Mouse (Mus musculus): ENCODE results near the gene Myo18a. TPM values are rescaled to one million over a fixed set of nuclear protein-coding genes. Genes with fewer than 3 reads are reported as not detected.
A peak's percentile ranks its signal among the peaks of the same experiment; 100 is the strongest.

Myo18a gene
- polyA plus RNA-seq, 1 experiment from 2014 or later: 166 TPM

- in situ Hi-C loops (cut with MboI; ENCODE audit: low pct_unique_long_range_greater_than_20kb): no loop called here
- H3K27me3 ChIP-seq: peaks cover 10% of the 10 kb centered on the region
- CTCF ChIA-PET: interaction anchor here (1.3 kb wide), 1 partner anchor 66 kb away, joined by 4 read pairs; no protein-coding TSS in a partner anchor
- no peak for ATAC-seq
- POLR2A ChIA-PET: no interaction called here
- TF ChIP-seq CTCF (IDR thresholded peaks at IDR 0.05): no peak
- DNase-seq (ENCODE audit: low read depth, low spot score): no peak
Measured at GRCm38 (mm10) chr11:77893283-77893682, 130.2 kb downstream of the Myo18a start.

DNA sequence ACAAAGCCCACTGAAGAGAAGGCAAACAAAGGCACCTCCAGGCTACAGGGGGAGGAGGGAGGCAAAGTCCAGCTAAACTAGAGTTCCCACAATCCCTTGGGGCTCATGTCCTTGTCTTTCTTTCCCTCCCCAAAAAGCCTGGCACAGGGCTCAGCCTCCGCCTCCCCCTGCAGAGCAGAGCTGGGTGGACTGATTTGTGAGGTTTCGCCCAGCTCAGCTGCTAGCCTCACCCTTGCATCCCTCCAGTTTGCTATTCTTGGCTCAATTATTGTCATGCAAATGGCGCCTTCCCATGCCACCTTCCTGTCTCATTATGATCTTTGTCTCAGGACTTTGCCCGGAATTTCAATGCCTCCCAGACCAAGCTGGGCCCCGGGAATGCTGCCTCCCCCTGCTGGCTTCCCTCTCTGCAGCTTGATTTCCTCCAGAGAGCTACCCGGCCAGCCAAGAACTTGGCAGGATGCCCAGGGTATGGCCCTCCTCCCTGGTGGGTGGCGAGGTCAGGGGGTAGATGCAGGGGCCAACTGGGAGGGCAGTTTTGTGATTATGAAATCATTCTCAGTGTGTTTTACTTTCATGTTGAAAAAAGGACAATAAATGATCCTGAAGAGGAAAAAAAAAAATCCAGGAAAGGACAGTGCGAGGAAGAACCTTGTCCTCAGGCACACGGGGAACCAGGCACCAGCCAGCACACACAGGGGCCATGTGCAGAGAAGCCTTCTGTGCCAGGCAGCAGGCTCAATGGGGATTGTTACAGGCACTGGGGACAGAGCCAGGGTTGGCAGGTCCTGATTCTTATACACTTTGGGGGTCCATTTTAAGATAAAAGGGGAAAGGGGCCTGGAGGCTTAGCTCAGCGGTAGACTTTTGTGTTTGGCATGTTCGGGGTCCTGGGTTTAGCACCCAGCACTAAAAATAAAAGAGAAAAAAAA lies 131.0 kb downstream of the Myo18a start, which contains the start of gene Pipox:
Pipox (minus strand) TSS at position 310 of the 932 bp plus-strand sequence.
- ATAC-seq (peak; percentile 35), DNase-seq (ENCODE audit: low read depth, low spot score) (peak; percentile 61)
- POLR2A ChIA-PET: interaction anchor here (0.6 to 0.7 kb wide), 4 partner anchors 10 to 75 kb away, joined by 3 to 4 read pairs (median 3); no protein-coding TSS in a partner anchor
- CTCF ChIA-PET: interaction anchor here (1.1 to 1.3 kb wide), 2 partner anchors 22 to 67 kb away, joined by 4 to 5 read pairs; no protein-coding TSS in a partner anchor
- TF ChIP-seq CTCF (IDR thresholded peaks at IDR 0.05): peak; percentile 64
- H3K27me3 ChIP-seq: peaks cover 17% of the 10 kb centered on the region
- in situ Hi-C loops (cut with MboI; ENCODE audit: low pct_unique_long_range_greater_than_20kb): no loop called here

- peaks cover 17% of the 10 kb centered on the region for H3K27me3 ChIP-seq
- no peak for ATAC-seq
- ChIA-PET CTCF (no interaction called here), POLR2A (no interaction called here)
- TF ChIP-seq CTCF (IDR thresholded peaks at IDR 0.05): no peak
- DNase-seq (ENCODE audit: low read depth, low spot score): no peak
- in situ Hi-C loops (cut with MboI; ENCODE audit: low pct_unique_long_range_greater_than_20kb): no loop called here
Measured at GRCm38 (mm10) chr11:77894967-77895366, 131.9 kb downstream of the Myo18a start.

- peaks cover 17% of the 10 kb centered on the region for H3K27me3 ChIP-seq
- ATAC-seq (no peak), DNase-seq (ENCODE audit: low read depth, low spot score) (no peak)
- POLR2A ChIA-PET: interaction anchor here (0.6 kb wide), 1 partner anchor 71 kb away, joined by 3 read pairs; no protein-coding TSS in a partner anchor
- CTCF ChIA-PET: interaction anchor here (1.2 to 1.4 kb wide), 2 partner anchors 10 to 50 kb away, joined by 3 read pairs; no protein-coding TSS in a partner anchor
- no peak for TF ChIP-seq CTCF (IDR thresholded peaks at IDR 0.05)
- in situ Hi-C loops (cut with MboI; ENCODE audit: low pct_unique_long_range_greater_than_20kb): no loop called here
Measured at GRCm38 (mm10) chr11:77896011-77896410, 133.0 kb downstream of the Myo18a start.

DNA sequence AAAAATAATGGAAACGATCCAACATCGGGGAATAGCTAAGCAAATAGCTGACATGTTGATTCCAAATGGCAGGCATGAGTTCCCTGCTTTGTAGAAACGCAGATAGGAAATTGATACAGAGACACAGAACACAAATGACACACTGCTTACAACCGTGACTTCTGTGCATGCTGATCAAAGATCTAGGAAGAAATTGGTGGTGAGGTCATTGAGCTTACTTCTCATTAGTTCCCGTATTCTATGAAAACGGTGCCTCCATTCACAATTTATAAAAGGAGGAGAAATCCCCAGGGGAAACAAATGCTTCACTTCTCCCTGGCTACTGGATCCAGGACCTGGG lies 133.4 kb downstream of the Myo18a start:
- CTCF ChIA-PET: interaction anchor here (1.2 to 1.4 kb wide), 2 partner anchors 9 to 49 kb away, joined by 3 read pairs; no protein-coding TSS in a partner anchor

GRCm38 (mm10) chr11:77896820-77897805 lies 134.1 kb downstream of the Myo18a start:
- ChIA-PET CTCF (interaction anchor here (1.2 to 1.4 kb wide), 2 partner anchors 9 to 49 kb away, joined by 3 read pairs; no protein-coding TSS in a partner anchor), POLR2A (no interaction called here)
- ATAC-seq (no peak), DNase-seq (ENCODE audit: low read depth, low spot score) (no peak)
- in situ Hi-C loops (cut with MboI; ENCODE audit: low pct_unique_long_range_greater_than_20kb): no loop called here
- no peak for TF ChIP-seq CTCF (IDR thresholded peaks at IDR 0.05)
- peaks cover 19% of the 10 kb centered on the region for H3K27me3 ChIP-seq

More for the DNA sequence above, 133.4 kb downstream of the Myo18a start:
- ATAC-seq (no peak), DNase-seq (ENCODE audit: low read depth, low spot score) (no peak)
- peaks cover 17% of the 10 kb centered on the region for H3K27me3 ChIP-seq
- POLR2A ChIA-PET: interaction anchor here (0.6 kb wide), 1 partner anchor 70 kb away, joined by 3 read pairs; no protein-coding TSS in a partner anchor
- in situ Hi-C loops (cut with MboI; ENCODE audit: low pct_unique_long_range_greater_than_20kb): no loop called here
- TF ChIP-seq CTCF (IDR thresholded peaks at IDR 0.05): no peak

DNA sequence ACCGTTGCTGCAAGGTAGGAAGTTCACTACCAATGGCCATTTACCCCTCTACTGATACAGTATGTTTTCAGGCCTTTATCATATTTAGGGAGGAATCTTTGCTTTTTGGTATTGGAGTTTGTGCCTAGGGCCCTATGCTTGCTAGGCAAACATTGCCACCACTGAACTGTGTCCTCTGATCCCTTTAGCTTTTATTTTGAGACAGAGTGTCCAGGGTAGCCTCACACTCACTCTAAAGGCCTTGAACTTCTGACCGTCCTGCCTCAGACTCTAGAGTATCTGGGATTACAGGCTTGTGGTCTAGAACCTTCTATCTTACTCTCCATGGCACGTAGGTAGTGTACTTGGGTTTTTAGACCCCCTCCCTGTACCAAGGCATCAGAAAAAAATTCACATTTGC lies 137.1 kb downstream of the Myo18a start:
- CTCF ChIA-PET: interaction anchor here (1.0 kb wide), 1 partner anchor 12 kb away, joined by 3 read pairs; no protein-coding TSS in a partner anchor
- peaks cover 32% of the 10 kb centered on the region for H3K27me3 ChIP-seq
- ATAC-seq: no peak

GRCm38 (mm10) chr11:77900696-77901095 lies 137.7 kb downstream of the Myo18a start:
- in situ Hi-C loops (cut with MboI; ENCODE audit: low pct_unique_long_range_greater_than_20kb): no loop called here
- ChIA-PET CTCF (interaction anchor here (1.0 kb wide), 1 partner anchor 12 kb away, joined by 3 read pairs; no protein-coding TSS in a partner anchor), POLR2A (no interaction called here)
- DNase-seq (ENCODE audit: low read depth, low spot score): no peak
- no peak for ATAC-seq
- no peak for TF ChIP-seq CTCF (IDR thresholded peaks at IDR 0.05)
- peaks cover 34% of the 10 kb centered on the region for H3K27me3 ChIP-seq

More for the DNA sequence above, 137.1 kb downstream of the Myo18a start:
- no peak for DNase-seq (ENCODE audit: low read depth, low spot score)
- POLR2A ChIA-PET: no interaction called here
- TF ChIP-seq CTCF (IDR thresholded peaks at IDR 0.05): no peak
- in situ Hi-C loops (cut with MboI; ENCODE audit: low pct_unique_long_range_greater_than_20kb): no loop called here

DNA sequence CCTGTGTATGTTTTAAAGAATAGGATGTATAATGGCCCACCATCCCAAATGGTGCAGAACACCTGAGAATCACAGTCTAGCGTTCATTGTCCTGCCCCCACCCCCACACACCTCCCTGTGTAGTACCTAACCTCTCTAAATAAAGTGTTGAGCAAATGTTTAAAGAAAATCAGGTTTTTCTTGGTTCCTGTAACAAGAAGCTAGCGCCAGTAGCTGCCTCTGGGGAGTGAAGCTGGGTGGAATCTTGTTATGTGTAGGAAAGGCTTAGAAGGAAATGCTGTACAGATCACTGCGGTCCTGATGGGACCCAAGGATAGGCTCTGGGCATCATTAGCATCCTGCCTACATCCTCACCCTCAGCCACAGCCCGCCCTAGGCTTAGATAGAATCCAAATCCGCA lies 138.3 kb downstream of the Myo18a start:
- DNase-seq (ENCODE audit: low read depth, low spot score) (no peak), ATAC-seq (no peak)
- CTCF ChIA-PET: interaction anchor here (1.0 to 1.1 kb wide), 2 partner anchors 9 to 74 kb away, joined by 3 read pairs; no protein-coding TSS in a partner anchor
- no peak for TF ChIP-seq CTCF (IDR thresholded peaks at IDR 0.05)
- POLR2A ChIA-PET: no interaction called here
- H3K27me3 ChIP-seq: peaks cover 34% of the 10 kb centered on the region
- in situ Hi-C loops (cut with MboI; ENCODE audit: low pct_unique_long_range_greater_than_20kb): no loop called here
